8 mouse cellular contexts compared by ENCODE assay signal in the genomic region with DNA sequence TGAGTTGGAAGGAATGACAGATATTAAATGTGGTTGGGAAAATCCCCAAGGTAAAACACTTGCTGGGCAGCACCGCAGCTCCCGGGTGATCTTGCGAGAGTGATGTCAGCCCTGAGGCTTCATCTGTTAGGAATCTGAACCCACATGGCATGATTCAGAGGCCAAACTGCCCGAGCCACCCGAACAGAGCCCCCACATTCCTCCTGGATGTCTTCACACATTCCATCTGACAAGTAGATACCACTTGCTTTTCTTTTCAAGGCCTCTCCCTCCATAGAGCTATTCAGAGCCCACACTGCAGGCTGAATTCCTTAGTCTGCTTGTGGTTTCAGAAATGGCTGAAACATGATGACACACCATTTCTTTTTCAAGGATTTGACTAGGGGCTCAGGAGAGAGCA. TPM values are rescaled to one million over a fixed set of nuclear protein-coding genes. Genes with fewer than 3 reads are reported as not detected.
DNase-seq lines count a peak whose midpoint lies in the region; ATAC-seq and TF ChIP-seq lines count a peak whose summit lies in the region.

No protein-coding gene starts in this region.

- no peak for TF ChIP-seq EP300 in stomach, postnatal 0 days (optimal IDR thresholded peaks at IDR 0.05)

- H3K9me3 ChIP-seq in kidney, embryonic 16.5 days (ENCODE audit: low read length) = no peaks in the 10 kb centered on the region
- H3K9me3 ChIP-seq in stomach, postnatal 0 days (ENCODE audit: control insufficient read depth, low read length) = no peaks in the 10 kb centered on the region

- H3K36me3 ChIP-seq in kidney, embryonic 16.5 days (ENCODE audit: insufficient read depth, low read length) = no peaks in the 10 kb centered on the region
- H3K36me3 ChIP-seq in stomach, postnatal 0 days (ENCODE audit: control insufficient read depth, insufficient read depth, low read length) = no peaks in the 10 kb centered on the region

- H3K9ac ChIP-seq in kidney, embryonic 16.5 days (replicated peaks; ENCODE audit: low read length) = no peak overlapping the region
- no peak overlapping the region for H3K9ac ChIP-seq in stomach, postnatal 0 days (ENCODE audit: low read length)

- H3K4me3 ChIP-seq in kidney, embryonic 16.5 days (ENCODE audit: low read length) = no peak overlapping the region
- no peak overlapping the region for H3K4me3 ChIP-seq in stomach, postnatal 0 days (ENCODE audit: low read depth, low read length)

- no peak for ATAC-seq in kidney, embryonic 16.5 days (ENCODE audit: low FRiP score, low TSS enrichment)
- ATAC-seq in stomach, postnatal 0 days (ENCODE audit: low FRiP score, low TSS enrichment) = peak; percentile 69; the same call in 1 of the 2 replicates

- DNase-seq in testis, postnatal 10 days (ENCODE audit: low spot score) = peak; percentile 52
- no peak for DNase-seq in testis, postnatal 14 days (ENCODE audit: low spot score)
- peak; percentile 48 for DNase-seq in forelimb bud, embryonic 11.5 days (ENCODE audit: low read depth, low spot score)
- peak; percentile 27 for DNase-seq in stomach, postnatal 0 days (ENCODE audit: low spot score)
- no peak for DNase-seq in T-cell, adult 2 months (ENCODE audit: low spot score)
- DNase-seq in spleen, postnatal 4 days (ENCODE audit: low spot score in 2 of 2) = no peak
- no peak for DNase-seq in cerebellum, postnatal 25 days

- H3K4me2 ChIP-seq in kidney, embryonic 16.5 days (replicated peaks; ENCODE audit: low read depth, low read length) = no peak overlapping the region
- no peak overlapping the region for H3K4me2 ChIP-seq in stomach, postnatal 0 days (replicated peaks; ENCODE audit: low read depth)

- WGBS in kidney, embryonic 16.5 days = 48% methylated on average over 5 of the region's 5 CpGs
- WGBS in stomach, postnatal 0 days = 30% methylated on average over 5 of the region's 5 CpGs

- peak overlapping the region; percentile 45; the same call in 1 of the 2 replicates for H3K27ac ChIP-seq in kidney, embryonic 16.5 days (ENCODE audit: low read length)
- H3K27ac ChIP-seq in stomach, postnatal 0 days (replicated peaks) = peak overlapping the region; percentile 73

- H3K27me3 ChIP-seq in kidney, embryonic 16.5 days (ENCODE audit: insufficient read depth, low read length) = no peaks in the 10 kb centered on the region
- H3K27me3 ChIP-seq in stomach, postnatal 0 days (ENCODE audit: control insufficient read depth, insufficient read depth, low read length) = no peaks in the 10 kb centered on the region

- TF ChIP-seq CTCF in stomach, postnatal 0 days (IDR thresholded peaks at IDR 0.05; ENCODE audit: low read depth) = no peak

- H3K4me1 ChIP-seq in kidney, embryonic 16.5 days (ENCODE audit: insufficient read depth, low read length) = peaks cover 27% of the 10 kb centered on the region
- H3K4me1 ChIP-seq in stomach, postnatal 0 days (replicated peaks; ENCODE audit: control insufficient read depth, insufficient read depth) = no peaks in the 10 kb centered on the region; the same call in 1 of the 2 replicates

RNA-seq across cellular contexts. Expression of a gene that starts 33.3 kb away (rescaled TPM):
- polyA plus RNA-seq in kidney, embryonic 16.5 days (2015; fragmentation: Nextera tagmentation; extraction: Ambion mirVana) = 237 and 260 TPM in 2 replicates
- 359 and 382 TPM in 2 replicates for polyA plus RNA-seq in stomach, postnatal 0 days (2015; fragmentation: Nextera tagmentation; extraction: Ambion mirVana)

Comparison
In these comparisons a context has a peak if more than half of its experiments do, and no peak if none do; other contexts are left out.
1. DNase-seq: peak in testis, postnatal 10 days (single experiment), forelimb bud, embryonic 11.5 days (single experiment) and stomach, postnatal 0 days (single experiment); none in testis, postnatal 14 days (single experiment), T-cell, adult 2 months (single experiment), spleen, postnatal 4 days (0 of 2) and cerebellum, postnatal 25 days (0 of 2).